Mouse (Mus musculus) heart, adult 2 months (tissue): Measurements from ENCODE around the gene Tjp3.

Source experiments
- CTCF ChIP-seq: fragments of 200-600 bp; IDR thresholded peaks from 2 replicates; pipeline ENCODE4 v1.8.1; 2022; ENCODE audit warnings: antibody characterized with exemption, mild to moderate bottlenecking, moderate library complexity
- EP300 ChIP-seq: fragments of 200-500 bp; IDR thresholded peaks from 2 replicates; pipeline ENCODE4 v1.6.1; 2011; ENCODE audit warnings: low read depth, low read length, control low read depth; ENCODE audit not compliant: insufficient read depth
- POLR2A ChIP-seq: fragments of 200-500 bp; IDR thresholded peaks from 2 replicates; pipeline ENCODE4 v1.6.1; 2011; ENCODE audit warnings: mild to moderate bottlenecking, low read depth, low read length, control low read depth; ENCODE audit not compliant: insufficient read depth

DNA sequence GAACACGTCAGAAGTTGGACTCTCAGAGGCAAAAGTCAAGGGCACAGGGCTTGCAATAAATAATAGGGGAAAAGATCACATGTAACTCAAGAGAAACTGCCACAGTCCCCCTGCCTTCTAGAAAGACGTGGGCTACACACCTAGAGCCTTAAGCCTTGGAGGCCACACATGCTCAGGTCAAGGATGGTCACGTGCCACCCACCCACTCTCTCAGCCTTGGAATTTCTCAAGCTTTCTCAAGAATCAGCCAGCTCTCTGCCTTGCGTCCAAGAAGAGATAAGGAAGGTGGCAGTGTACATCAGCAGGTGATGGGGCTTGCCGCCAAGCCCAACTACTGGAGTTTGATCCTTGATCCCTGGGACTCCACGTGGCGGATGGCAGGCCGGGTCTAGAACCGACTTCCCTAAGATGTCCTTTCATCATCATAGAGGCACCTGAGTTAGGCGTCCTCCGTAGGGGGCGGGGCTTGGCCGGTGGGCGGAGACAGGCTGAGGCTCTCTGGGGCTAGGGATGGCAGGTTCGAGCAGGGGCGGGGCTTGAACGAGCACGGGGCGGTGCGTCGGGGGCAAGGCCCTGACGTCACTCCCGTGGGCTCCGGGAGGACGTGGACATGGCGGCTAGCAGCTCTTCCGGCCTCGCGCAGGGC lies 58.7 kb downstream of the Tjp3 start, which contains the start of gene Zfr2:
- TF ChIP-seq CTCF (no peak), POLR2A (peak; percentile 57; the same call in 1 of the 2 replicates), EP300 (no peak)
